Mouse (Mus musculus) midbrain, embryonic 15.5 days (tissue): ENCODE results near the gene Trim25. TPM values are rescaled to one million over a fixed set of nuclear protein-coding genes. Genes with fewer than 3 reads are reported as not detected.

Experiments
- polyA plus RNA-seq: library from polyadenylated mRNA; unstranded; fragments of >200 nt; fragmentation: Nextera tagmentation; extraction: Ambion mirVana; gene quantifications from 2 replicates; pipeline ENCODE4 v1.2.1, GENCODE M21; 2015

Trim25 gene
- polyA plus RNA-seq, 1 experiment from 2014 or later: 4.7 TPM

Other genes starting within 250 kb of the Trim25 start
- gene Akap1, start 134.8 kb upstream of the Trim25 start, polyA plus RNA-seq: 34.9 and 35.4 TPM in 2 replicates
- 27.8 and 31.7 TPM in 2 replicates for gene Scpep1, start 43.9 kb upstream of the Trim25 start, polyA plus RNA-seq
- 0.22 TPM in 1 of 2 replicates, not detected in the other for gene Elobl, start 32.4 kb upstream of the Trim25 start, polyA plus RNA-seq
- gene Coil, start 29.1 kb upstream of the Trim25 start, polyA plus RNA-seq: 33.7 and 34.2 TPM in 2 replicates
- 18.9 and 19.7 TPM in 2 replicates for gene Dgke, start 67.5 kb downstream of the Trim25 start, polyA plus RNA-seq
- gene Gm525, start 74.5 kb downstream of the Trim25 start, polyA plus RNA-seq: not detected in 2 replicates